Mouse (Mus musculus): ENCODE results near the gene Cgnl1.
"Not testable (repeated sequence)": the region's sequence is repeated elsewhere in the genome, so short reads cannot be mapped to it uniquely, and the experiment has no call there.

Gene Cgnl1

DNA sequence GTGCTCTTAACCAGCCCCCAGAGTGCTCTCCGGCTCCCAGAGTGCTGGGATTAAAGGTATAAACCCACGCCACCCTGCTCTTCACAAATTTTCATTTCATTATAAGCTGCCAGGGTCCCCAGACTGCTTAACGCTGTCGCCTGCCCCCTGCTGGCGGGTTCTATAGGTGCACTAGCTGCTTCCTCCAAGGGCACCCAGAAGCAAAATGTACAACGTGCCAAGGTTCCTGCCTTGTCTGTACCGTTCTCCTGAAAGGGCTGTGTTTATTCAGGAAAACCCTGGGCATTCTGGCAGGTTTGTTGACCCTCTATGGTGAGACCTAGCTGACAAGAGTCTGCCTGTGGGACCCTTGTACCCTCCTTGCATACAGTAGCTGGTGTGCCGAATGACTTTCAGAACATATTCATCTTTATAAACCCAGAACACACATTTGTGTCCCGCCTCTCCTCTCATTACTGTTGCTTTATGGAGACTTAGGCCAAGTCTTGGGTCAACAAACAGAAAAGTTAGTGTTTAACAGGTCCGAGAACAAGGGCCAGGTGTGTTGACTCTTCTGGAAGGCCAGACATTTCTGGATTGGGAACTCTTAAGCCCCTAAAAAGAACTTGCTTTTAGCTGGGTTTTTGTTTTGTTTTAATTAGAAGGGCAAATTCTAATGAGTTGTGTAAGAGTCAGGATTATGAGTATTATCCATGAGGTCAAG lies 146.5 kb downstream of the Cgnl1 start:
- no peak for DNase-seq (ENCODE audit: low read depth, low spot score)

DNA sequence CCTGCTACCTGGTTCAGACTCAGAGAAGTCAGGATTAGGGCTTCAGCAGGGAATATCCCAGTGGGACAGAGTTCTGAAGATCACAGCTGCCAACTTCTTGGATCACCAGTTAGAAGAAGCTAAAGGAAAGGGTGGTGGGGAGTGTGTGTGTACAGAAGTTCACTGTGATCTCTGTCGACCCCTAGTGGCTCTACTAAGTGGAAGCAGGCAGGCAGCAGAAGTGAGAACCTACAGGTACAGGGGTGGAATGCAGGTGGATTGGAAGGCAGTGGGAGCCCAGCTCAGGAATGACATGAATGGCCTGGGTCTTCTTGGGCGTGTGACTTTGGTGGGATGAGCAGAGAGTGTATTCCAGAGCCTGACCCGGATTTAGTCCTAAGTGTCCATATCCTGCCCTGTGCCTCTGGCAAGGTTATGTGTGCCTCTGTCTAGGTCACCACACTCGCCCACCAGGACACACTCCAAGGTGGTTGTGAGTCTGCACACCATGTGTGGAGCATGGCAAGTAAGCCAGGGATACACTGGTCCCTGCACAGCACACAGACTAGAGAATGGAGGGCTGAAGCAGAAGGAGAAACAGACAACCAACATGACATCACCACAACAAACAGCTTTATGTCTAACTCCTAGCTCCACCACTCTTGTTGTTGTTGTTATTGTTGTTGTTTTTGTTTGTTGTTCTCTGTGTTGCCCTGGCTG lies 147.4 kb downstream of the Cgnl1 start:
- no peak for DNase-seq (ENCODE audit: low read depth, low spot score)

DNA sequence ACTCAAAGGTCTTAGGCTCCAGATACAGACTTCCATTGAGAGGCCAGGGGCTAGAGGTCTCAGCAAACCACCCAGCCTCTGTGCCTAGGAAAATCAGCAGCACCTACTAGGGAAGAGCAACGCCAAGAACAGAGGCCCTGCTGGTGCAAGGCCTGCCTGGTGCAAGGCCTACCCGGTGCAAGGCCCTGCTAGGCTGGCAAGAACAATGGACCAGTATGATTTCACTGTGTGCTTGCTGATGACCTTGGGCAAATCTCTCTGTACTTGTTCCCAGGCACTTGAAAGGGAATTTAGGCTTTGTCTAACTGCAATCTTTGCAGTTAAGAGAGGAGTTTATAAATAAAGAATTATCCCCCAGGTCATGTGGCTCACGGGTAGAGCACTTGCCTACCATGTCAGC lies 148.8 kb downstream of the Cgnl1 start:
- DNase-seq (ENCODE audit: low read depth, low spot score) = no peak

DNA sequence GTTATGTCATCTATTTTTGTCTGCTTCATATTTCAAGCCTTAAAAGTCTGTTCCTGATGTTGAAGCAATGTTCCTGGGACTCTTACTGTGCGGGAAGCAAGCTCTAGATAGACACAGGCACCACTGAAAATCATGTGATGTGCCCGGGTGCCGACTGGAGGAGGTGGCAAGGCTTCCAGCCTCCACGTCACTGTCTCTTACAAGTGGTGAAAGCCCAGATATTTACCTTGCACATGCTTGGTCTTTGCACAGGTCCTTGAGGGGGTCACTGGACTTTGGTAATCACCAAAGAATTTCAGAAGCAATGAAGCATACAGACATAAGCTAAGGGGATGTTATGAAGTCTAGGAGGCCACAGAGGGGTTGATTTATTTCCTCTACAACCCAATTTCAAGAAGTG lies 149.4 kb downstream of the Cgnl1 start:
- no peak for DNase-seq (ENCODE audit: low read depth, low spot score)

DNA sequence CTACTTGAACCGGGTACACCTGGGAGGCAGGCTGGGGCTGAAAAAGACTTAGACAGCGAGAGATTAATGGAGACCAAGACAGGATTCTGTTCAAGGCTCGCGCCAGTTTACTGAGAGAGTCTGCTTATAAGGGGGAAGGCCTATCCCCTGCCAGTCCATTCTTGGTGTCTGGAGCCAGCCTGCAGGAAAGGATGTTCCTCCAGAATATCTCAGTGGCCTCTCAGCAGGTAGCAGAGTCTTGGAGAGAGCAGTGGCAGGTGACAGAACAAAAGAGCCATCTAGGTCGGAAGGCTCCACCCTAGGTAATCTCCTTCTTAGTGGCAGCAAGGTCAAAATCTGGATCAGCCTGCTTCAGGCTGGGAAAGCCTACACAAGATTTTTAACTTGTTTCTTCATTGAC lies 151.3 kb downstream of the Cgnl1 start:
- not testable (repeated sequence) for DNase-seq (ENCODE audit: low read depth, low spot score)

DNA sequence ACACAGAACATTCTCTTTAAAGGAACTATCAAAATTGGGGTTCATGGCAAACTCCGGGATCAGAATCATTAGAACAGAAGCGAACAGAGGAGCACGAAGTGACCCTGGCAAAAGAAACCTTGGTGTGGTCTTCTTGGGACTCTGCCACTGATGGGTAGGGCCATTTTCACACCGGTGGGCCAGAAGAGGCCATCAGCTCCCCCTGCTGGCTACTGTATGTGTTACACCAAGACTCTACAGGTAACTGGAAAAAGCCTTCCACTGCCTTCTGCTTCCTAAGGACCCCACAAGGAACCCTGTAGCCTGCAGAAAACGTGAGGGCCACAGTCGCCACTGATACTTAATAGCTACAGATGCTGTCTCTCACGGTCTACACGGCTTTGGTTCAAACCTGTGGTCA lies 154.0 kb downstream of the Cgnl1 start:
- no peak for DNase-seq (ENCODE audit: low read depth, low spot score)

DNA sequence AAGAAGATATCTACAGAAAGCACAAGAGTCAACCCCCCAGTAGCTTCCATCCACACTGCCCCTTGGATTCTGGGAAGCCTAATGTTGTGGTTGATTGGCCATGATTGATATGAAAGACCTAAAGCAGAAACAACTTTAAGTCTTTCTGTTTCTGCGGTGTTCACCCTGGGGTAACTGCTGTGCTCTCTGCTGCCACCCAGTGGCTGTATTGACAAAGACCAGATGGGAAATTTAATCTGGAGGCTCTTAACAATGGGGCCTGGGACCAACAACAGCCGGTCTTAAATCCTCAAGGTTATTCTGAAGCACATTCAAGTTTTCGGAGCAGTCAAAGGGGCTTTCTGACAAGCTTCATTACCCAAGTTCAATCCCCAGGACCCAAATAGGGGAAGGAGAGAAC lies 155.2 kb downstream of the Cgnl1 start:
- DNase-seq (ENCODE audit: low read depth, low spot score) = no peak

DNA sequence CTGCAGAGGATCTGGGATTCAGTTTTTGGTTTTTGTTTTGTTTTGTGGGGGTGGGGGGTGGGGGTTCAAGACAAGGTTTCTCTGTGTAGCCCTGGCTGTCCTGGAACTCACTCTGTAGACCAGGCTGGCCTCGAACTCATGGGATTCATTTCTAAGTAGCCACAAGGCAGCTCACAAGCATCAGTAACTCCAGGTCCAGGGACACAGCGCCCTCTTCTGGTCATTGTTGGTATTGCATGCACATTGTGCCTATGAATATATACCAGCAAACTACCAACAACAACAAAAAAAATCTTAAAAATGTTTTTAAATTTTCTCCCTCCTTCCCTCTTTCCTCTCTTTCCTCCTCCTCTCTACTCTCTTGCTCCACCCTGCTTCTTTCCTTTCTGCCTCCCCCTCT lies 156.8 kb downstream of the Cgnl1 start:
- DNase-seq (ENCODE audit: low read depth, low spot score) = no peak

DNA sequence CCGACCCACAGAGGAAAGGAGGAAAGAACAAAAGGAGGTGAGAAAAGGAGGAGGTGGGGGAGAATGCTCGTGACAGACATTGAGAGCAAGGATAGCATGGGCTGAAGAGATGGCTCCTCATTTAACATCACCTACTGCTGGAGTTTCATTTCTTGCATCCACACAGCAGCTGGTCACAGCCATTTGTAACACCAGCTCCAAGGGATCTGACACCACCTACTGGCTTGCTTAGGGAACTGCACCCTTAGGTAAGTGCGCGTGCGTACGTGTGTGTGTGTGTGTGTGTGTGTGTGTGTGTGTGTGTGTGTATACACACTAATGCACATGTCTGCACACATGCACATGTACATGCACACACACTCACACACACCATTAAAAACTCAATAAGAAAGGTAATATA lies 158.4 kb downstream of the Cgnl1 start:
- DNase-seq (ENCODE audit: low read depth, low spot score) = no peak

DNA sequence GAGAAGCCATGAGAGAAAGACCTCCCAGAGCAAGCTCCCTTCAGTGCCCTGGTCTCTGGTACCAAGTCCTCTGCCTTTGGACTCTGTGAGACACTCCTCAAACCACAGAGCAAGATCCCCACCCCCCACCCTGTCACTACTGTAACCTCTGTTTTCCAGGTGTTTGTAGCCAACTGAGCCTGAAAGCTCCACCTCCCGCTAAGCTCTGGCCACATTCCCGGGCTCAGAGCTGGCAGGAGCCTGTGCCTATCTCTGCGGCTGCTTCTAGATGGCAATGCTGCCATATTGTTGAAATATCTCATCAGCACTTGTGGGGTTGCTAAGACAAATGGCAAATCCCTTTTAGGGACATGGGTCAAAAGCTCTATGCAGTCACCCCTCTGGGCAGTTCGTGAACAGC lies 159.5 kb downstream of the Cgnl1 start:
- DNase-seq (ENCODE audit: low read depth, low spot score) = no peak

DNA sequence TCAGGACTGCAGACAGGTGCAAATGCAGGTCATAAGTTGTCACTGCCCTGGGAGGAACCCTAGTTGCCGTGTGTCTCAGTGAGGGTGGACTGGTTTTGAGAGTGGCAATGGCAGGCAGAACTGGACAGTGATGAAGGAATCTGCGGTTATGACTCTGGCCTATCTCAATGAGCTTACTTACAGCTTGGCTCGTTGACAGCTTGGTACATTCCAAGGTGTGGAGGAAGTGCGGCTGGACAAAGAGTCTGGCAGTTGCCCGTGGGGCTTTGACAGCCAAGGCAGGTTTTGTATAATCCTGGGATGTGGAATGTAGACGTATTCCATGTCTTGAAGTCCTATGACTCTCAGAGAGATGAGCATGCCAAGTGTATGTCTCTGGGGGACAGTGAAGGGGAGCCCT lies 162.4 kb downstream of the Cgnl1 start:
- DNase-seq (ENCODE audit: low read depth, low spot score) = no peak

DNA sequence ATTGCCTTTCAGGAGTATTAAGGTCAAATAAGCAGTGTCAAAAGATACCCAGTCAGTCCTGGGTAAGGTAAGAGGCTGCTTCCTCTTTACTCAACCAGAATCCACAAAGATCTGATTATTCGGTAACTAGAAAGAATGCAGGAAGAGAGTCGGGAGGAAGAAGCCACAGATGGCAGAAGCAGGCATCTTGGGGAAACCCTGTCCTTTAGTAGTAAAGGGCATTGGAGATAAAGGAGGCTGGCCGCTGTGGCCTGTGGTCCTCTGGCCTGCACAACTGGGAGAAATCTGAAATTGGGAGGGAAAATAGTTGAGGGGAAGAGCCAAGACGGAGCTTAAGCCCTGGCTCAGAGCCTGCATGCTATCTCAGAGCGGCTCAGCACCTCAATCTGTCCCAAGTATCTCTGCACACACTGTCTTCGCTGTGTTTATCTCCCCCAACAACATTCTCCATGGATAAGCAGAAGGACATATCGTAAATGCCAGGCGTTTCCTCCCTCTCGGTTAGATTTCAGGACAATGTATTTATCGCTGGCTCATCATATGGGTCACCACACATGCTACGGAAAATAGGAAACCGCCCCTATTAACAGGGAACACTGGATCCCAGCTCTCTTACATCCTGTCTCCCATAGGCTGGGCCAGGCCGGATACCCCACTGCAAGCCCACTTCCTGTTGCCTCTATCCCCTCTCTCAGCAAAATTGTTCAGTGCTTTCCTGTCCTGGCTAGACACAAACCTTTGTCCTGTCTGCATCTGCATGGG lies 164.9 kb downstream of the Cgnl1 start:
- DNase-seq (ENCODE audit: low read depth, low spot score) = no peak

DNA sequence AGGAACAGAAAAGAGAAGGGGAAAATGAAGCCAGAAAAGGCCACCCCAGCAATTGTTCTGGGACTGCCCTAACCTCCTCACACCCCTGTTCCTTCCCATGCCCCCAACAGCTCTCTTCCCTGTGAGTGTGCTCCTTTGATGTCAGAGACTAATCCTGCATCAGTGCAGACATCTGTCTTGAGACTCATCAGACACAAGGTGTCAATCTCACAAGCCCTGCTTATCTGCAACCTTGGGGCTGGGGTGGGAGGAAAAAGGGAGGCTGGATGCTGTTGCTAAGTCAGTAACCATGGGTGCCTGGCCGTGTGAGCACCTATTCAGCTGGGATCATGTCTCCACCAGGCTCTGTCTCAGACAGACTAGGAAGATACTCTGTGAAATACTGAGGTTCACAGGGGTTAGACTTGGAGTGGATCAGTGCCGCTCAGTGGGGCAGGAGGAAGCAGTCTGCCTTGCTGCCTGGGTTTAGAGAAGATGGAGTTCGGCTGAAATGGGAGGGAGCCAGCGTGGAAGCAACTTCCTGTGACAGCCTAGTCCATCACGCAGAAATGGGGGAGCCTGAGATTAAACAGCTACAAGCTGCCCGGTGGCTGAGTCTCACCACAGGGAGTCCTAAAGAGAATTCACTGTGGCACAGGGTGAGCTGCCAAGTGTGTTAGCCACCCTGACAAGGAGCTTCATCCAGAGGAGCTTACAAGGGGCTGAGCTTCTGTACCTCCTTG lies 166.3 kb downstream of the Cgnl1 start:
- DNase-seq (ENCODE audit: low read depth, low spot score) = no peak

DNA sequence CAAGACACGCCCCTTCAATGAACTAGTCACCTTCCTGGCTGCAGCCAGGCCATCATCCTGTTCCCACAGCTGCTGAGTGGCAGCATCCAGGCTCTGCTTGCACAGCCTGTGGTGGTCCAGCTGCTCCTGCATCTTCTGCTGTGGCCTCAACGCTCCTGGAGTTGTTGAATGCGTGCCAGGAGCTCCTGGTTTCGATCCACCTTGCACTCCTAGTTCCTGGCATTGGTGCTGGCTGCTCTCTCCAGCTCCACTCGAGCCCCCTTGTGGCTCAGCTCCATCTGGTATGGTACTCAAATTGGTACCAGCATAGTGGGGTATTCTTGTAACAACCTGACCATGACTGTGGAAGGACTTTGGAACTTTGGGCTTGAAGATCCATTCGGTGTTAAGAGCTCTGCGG lies 171.5 kb downstream of the Cgnl1 start:
- DNase-seq (ENCODE audit: low read depth, low spot score) = no peak

DNA sequence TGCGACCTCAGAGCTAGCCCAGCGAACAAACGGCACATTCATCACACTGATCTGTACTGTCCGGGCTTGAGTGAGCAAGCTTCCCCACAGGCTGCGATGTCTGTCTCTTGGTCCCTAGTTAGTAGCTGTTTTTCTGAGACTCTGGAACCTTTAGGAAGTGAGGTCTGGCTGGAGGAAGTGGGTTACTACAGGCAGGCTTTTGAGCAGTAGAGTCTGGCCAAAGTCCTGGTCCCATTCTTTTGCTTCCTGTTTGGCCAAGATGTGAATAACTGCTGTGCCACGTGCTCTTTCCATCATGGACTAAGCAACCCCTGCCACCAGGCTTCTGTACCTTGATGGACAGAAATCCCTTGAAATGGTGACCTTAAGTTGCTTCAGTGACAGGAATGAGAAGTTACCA lies 174.5 kb downstream of the Cgnl1 start:
- no peak for DNase-seq (ENCODE audit: low read depth, low spot score)

DNA sequence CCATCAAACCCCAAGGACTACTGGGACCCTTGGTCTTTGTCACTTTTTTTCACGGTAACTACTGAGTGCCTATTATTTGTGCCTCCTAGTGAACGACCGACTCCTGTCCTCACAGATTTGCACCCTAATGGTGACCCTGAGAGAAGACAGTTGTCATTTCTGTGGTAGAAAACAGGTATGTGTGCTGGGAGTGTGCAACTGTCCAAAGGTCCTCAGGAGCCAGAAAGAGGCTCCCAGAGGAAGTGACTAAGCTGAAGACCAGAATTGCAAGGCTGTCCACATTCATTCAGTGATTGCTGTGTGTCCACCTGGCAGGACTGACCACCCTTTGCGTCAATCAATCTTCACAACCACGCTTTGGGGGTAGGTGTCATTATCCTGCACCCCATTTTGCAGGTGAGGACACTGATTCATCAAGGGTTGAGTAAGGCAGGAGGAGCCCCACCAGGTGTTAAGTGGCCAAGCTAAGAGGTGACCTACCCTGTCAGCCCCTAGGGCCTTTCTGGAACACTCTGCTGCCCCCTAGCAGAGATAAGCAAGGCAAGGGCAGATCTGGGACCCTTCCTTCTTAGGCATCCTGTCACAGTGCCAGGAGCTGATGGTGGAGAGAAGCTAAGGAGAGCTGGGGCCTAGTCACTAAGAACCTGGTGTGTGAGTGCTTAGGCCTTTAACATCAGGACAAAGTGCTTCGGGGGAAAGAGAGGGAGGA lies 178.7 kb downstream of the Cgnl1 start:
- no peak for DNase-seq (ENCODE audit: low read depth, low spot score)

DNA sequence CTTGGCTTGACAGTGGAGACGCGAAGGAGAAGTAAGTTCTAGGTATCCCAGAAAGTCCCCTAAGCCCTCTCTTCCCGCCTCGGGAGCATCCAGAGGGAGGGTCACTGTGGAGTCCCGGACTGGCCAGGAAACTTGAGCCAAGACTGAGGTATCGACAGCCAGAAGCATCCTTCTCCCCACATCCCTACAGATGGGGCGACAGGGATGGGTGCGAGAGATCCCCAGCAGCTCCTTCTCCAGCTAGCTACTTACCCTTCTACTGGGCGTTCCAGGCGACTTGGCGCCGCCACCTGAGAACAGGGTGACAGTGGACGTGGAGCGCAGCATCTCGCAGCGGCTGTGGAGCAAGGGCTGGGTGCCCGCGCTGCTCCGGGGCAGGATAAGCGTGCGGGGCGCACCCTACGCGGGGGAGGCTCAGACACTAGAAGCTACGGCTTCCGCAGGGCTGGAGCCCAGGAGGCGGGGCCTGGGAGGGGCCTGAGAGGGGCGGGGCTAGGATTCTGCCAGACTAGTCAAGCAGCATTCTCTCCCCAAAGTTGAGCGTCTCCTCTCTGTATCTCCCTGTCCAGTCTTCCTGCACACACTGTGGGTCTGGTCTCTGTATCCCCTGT lies 179.4 kb downstream of the Cgnl1 start, which contains the start of gene Myzap:
Myzap (minus strand) TSS at position 423 of the 611 bp plus-strand sequence.
- no peak for DNase-seq (ENCODE audit: low read depth, low spot score)

DNA sequence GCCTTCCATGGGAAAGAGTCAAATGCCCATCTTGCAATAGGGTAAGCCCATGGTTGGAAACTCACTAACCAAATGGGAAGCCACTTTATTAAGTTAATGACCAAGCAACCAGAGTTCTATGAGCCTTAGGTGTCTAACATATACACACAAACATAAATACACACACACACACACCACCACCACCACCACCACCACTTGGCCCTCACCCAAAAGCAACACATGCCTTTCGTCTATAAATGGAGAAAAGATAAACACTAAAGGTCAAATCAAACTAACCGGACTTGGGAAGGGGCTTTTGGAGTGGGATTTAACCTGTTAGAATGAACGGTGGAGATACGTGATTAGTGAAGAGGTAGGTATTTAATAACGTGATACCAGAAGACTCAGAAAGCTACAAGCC lies 180.3 kb downstream of the Cgnl1 start:
- DNase-seq (ENCODE audit: low read depth, low spot score) = no peak

DNA sequence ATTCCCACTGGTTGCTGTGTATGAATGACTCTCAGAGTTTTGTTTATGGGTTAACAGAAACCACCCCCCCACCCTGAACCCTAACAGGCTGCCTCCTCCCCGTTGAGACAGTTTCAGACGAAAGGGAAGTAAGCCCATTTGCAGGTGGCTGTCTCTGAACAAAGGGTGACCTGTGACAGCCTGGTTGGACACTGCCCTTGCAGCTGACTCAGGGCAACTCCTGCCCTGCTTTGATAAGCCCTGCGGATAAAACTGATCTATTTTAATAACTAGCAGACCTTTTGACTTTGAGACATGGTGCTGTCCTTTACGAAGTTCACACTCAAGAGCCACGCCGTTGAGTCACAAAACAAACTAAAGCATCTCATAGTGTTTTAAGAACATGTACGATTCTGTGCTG lies 181.6 kb downstream of the Cgnl1 start:
- no peak for DNase-seq (ENCODE audit: low read depth, low spot score)

DNA sequence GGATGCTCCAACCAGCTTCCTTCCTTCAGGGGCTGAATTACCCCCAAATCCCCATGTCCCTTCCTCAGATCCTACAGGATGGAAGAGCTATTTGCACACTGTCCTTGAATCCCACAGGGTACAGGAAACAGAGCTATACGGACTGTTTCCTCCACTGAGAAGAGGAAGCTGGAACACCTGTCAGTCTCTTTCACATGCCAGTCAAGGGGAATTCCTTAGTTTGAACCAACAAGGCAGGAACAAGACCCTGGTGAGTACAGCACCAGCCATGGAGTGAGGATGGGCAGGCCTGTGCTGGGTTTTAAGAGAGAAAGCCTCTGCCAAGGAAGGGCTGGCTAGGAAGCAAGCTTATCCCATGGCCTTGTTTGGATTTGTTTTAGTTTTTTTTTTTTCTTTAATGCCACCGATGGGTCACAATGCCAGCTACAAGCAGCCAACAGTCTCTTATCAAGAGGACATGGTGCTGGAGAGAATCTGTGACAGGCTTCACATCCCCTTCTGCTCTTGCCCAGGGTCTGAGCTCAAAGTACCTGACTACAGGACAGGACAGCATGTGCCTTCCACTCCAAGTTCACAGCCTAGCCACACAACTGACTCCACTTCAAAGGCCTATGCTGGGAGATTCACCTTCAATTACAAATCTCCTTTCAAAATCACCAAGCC lies 182.3 kb downstream of the Cgnl1 start:
- no peak for DNase-seq (ENCODE audit: low read depth, low spot score)
